Mouse (Mus musculus): ENCODE data around the gene Fez1. TPM values are rescaled to one million over a fixed set of nuclear protein-coding genes. Genes with fewer than 3 reads are reported as not detected.

The Fez1 gene
- polyA plus RNA-seq, 1 experiment from 2014 or later, result 36.7 TPM

GRCm38 (mm10) chr9:36848661-36849060 is 27.0 kb downstream of the Fez1 start:
- H3K9me3 ChIP-seq, result no peaks in the 10 kb centered on the region
- no peaks in the 10 kb centered on the region for H3K27me3 ChIP-seq
- no peak overlapping the region for H3K9ac ChIP-seq
- no peaks in the 10 kb centered on the region for H3K4me1 ChIP-seq
- no peak overlapping the region for H3K4me2 ChIP-seq (replicated peaks)
- H3K4me3 ChIP-seq, result no peak overlapping the region
- H3K27ac ChIP-seq, result no peak overlapping the region
- ATAC-seq (ENCODE audit: low FRiP score, low read depth), result no peak
- WGBS, result 74% methylated on average over 2 of the region's 2 CpGs
- no peaks in the 10 kb centered on the region for H3K36me3 ChIP-seq

- 32% methylated on average over 1 of the region's 1 CpGs for WGBS
- H3K27ac ChIP-seq, result no peak overlapping the region
- H3K9me3 ChIP-seq, result no peaks in the 10 kb centered on the region
- H3K4me3 ChIP-seq, result no peak overlapping the region
- no peaks in the 10 kb centered on the region for H3K4me1 ChIP-seq
- H3K9ac ChIP-seq, result no peak overlapping the region
- H3K27me3 ChIP-seq, result no peaks in the 10 kb centered on the region
- no peak overlapping the region for H3K4me2 ChIP-seq (replicated peaks)
- no peak for ATAC-seq (ENCODE audit: low FRiP score, low read depth)
- no peaks in the 10 kb centered on the region for H3K36me3 ChIP-seq
Observed at GRCm38 (mm10) chr9:36850091-36850490, 28.4 kb downstream of the Fez1 start.

- WGBS, result 88% methylated on average over 2 of the region's 2 CpGs
- Histone ChIP-seq H3K27me3 (no peaks in the 10 kb centered on the region), H3K9ac (no peak overlapping the region), H3K4me1 (no peaks in the 10 kb centered on the region), H3K36me3 (no peaks in the 10 kb centered on the region), H3K4me3 (no peak overlapping the region), H3K9me3 (no peaks in the 10 kb centered on the region), H3K4me2 (replicated peaks) (no peak overlapping the region), H3K27ac (no peak overlapping the region)
- ATAC-seq (ENCODE audit: low FRiP score, low read depth), result no peak
Observed at GRCm38 (mm10) chr9:36852175-36852574, 30.5 kb downstream of the Fez1 start.

- WGBS, result 23% methylated on average over 2 of the region's 2 CpGs
- Histone ChIP-seq H3K4me3 (no peak overlapping the region), H3K9ac (no peak overlapping the region), H3K4me2 (replicated peaks) (no peak overlapping the region), H3K27me3 (no peaks in the 10 kb centered on the region), H3K4me1 (no peaks in the 10 kb centered on the region), H3K27ac (no peak overlapping the region), H3K9me3 (no peaks in the 10 kb centered on the region), H3K36me3 (no peaks in the 10 kb centered on the region)
- no peak for ATAC-seq (ENCODE audit: low FRiP score, low read depth)
Observed at GRCm38 (mm10) chr9:36856351-36856750, 34.7 kb downstream of the Fez1 start.

- Histone ChIP-seq H3K9me3 (no peaks in the 10 kb centered on the region), H3K9ac (no peak overlapping the region), H3K27ac (no peak overlapping the region), H3K4me2 (replicated peaks) (no peak overlapping the region), H3K4me1 (no peaks in the 10 kb centered on the region), H3K4me3 (no peak overlapping the region), H3K36me3 (no peaks in the 10 kb centered on the region), H3K27me3 (no peaks in the 10 kb centered on the region)
- 50% methylated on average over 8 of the region's 8 CpGs for WGBS
- ATAC-seq (ENCODE audit: low FRiP score, low read depth), result no peak
Observed at GRCm38 (mm10) chr9:36857476-36858117, 35.9 kb downstream of the Fez1 start.

- H3K9ac ChIP-seq, result no peak overlapping the region
- no peaks in the 10 kb centered on the region for H3K4me1 ChIP-seq
- 32% methylated on average over 4 of the region's 4 CpGs for WGBS
- H3K4me3 ChIP-seq, result no peak overlapping the region
- H3K36me3 ChIP-seq, result no peaks in the 10 kb centered on the region
- ATAC-seq (ENCODE audit: low FRiP score, low read depth), result no peak
- H3K27ac ChIP-seq, result no peak overlapping the region
- H3K4me2 ChIP-seq (replicated peaks), result no peak overlapping the region
- no peaks in the 10 kb centered on the region for H3K27me3 ChIP-seq
- H3K9me3 ChIP-seq, result no peaks in the 10 kb centered on the region
Observed at GRCm38 (mm10) chr9:36858677-36859076, 37.0 kb downstream of the Fez1 start.

- Histone ChIP-seq H3K27me3 (no peaks in the 10 kb centered on the region), H3K4me1 (peaks cover 7% of the 10 kb centered on the region), H3K27ac (no peak overlapping the region), H3K4me3 (no peak overlapping the region), H3K36me3 (no peaks in the 10 kb centered on the region), H3K4me2 (replicated peaks) (no peak overlapping the region), H3K9me3 (no peaks in the 10 kb centered on the region), H3K9ac (no peak overlapping the region)
- ATAC-seq (ENCODE audit: low FRiP score, low read depth), result no peak
- 86% methylated on average over 2 of the region's 2 CpGs for WGBS
Observed at GRCm38 (mm10) chr9:36862576-36862975, 40.9 kb downstream of the Fez1 start.

GRCm38 (mm10) chr9:36863694-36864093 is 42.0 kb downstream of the Fez1 start:
- WGBS, result 50% methylated on average over 3 of the region's 3 CpGs
- H3K4me2 ChIP-seq (replicated peaks), result no peak overlapping the region
- no peak for ATAC-seq (ENCODE audit: low FRiP score, low read depth)

GRCm38 (mm10) chr9:36864862-36865813 is 43.5 kb downstream of the Fez1 start:
- Histone ChIP-seq H3K4me1 (peaks cover 7% of the 10 kb centered on the region), H3K4me3 (no peak overlapping the region), H3K27ac (no peak overlapping the region), H3K9me3 (no peaks in the 10 kb centered on the region), H3K4me2 (replicated peaks) (no peak overlapping the region), H3K36me3 (no peaks in the 10 kb centered on the region), H3K27me3 (no peaks in the 10 kb centered on the region), H3K9ac (no peak overlapping the region)
- WGBS, result 40% methylated on average over 4 of the region's 4 CpGs
- no peak for ATAC-seq (ENCODE audit: low FRiP score, low read depth)

More at GRCm38 (mm10) chr9:36863694-36864093, 42.0 kb downstream of the Fez1 start:
- Histone ChIP-seq H3K27me3 (no peaks in the 10 kb centered on the region), H3K9ac (no peak overlapping the region), H3K4me1 (peaks cover 7% of the 10 kb centered on the region), H3K27ac (no peak overlapping the region), H3K4me3 (no peak overlapping the region), H3K9me3 (no peaks in the 10 kb centered on the region), H3K36me3 (no peaks in the 10 kb centered on the region)

GRCm38 (mm10) chr9:36868662-36869061 is 47.0 kb downstream of the Fez1 start:
- 87% methylated on average over 6 of the region's 6 CpGs for WGBS
- no peak overlapping the region for H3K4me3 ChIP-seq
- H3K4me2 ChIP-seq (replicated peaks), result no peak overlapping the region
- peaks cover 7% of the 10 kb centered on the region for H3K4me1 ChIP-seq
- H3K27ac ChIP-seq, result no peak overlapping the region
- H3K9me3 ChIP-seq, result no peaks in the 10 kb centered on the region
- H3K36me3 ChIP-seq, result no peaks in the 10 kb centered on the region
- no peak for ATAC-seq (ENCODE audit: low FRiP score, low read depth)
- no peaks in the 10 kb centered on the region for H3K27me3 ChIP-seq
- H3K9ac ChIP-seq, result no peak overlapping the region

- Histone ChIP-seq H3K36me3 (no peaks in the 10 kb centered on the region), H3K4me2 (replicated peaks) (no peak overlapping the region), H3K9ac (no peak overlapping the region), H3K27me3 (no peaks in the 10 kb centered on the region), H3K4me3 (no peak overlapping the region), H3K9me3 (no peaks in the 10 kb centered on the region), H3K4me1 (peaks cover 4% of the 10 kb centered on the region), H3K27ac (no peak overlapping the region)
- ATAC-seq (ENCODE audit: low FRiP score, low read depth), result no peak
- 33% methylated on average over 1 of the region's 1 CpGs for WGBS
Observed at GRCm38 (mm10) chr9:36870263-36870662, 48.6 kb downstream of the Fez1 start.

GRCm38 (mm10) chr9:36873796-36874195 is 52.1 kb downstream of the Fez1 start:
- Histone ChIP-seq H3K36me3 (no peaks in the 10 kb centered on the region), H3K4me3 (no peak overlapping the region), H3K4me1 (no peaks in the 10 kb centered on the region), H3K27ac (no peak overlapping the region), H3K27me3 (no peaks in the 10 kb centered on the region), H3K4me2 (replicated peaks) (no peak overlapping the region), H3K9ac (no peak overlapping the region), H3K9me3 (no peaks in the 10 kb centered on the region)
- WGBS, result 76% methylated on average over 2 of the region's 2 CpGs
- ATAC-seq (ENCODE audit: low FRiP score, low read depth), result no peak

Data from limb, embryonic 13.5 days (tissue).